Mouse (Mus musculus): ENCODE data around the gene H2-M5. TPM values are rescaled to one million over a fixed set of nuclear protein-coding genes. Genes with fewer than 3 reads are reported as not detected.

The H2-M5 gene
- not detected for polyA plus RNA-seq (2014; fragmentation: Illumina TruSeq; extraction: RNeasy Lipid Tissue Mini Kit (QIAGEN cat#74804); ENCODE audit: low replicate concordance)

GRCm38 (mm10) chr17:36989437-36989836 lies at the start of gene H2-M5:
TSS of gene H2-M5 (minus strand) at chr17:36989537.

GRCm38 (mm10) chr17:37022628-37023576 lies 33.6 kb upstream of the H2-M5 start, which contains the start of gene Mog:
TSS of gene Mog (minus strand) at chr17:37023398.

GRCm38 (mm10) chr17:37000863-37001262 lies 11.5 kb upstream of the H2-M5 start, which contains the start of gene Zfp57:
TSS of gene Zfp57 (plus strand) at chr17:37001163.

GRCm38 (mm10) chr17:36981221-36981813 lies 8.0 kb downstream of the H2-M5 start, which contains the start of gene 2410137M14Rik:
TSS of gene 2410137M14Rik (minus strand) at chr17:36981237.

GRCm38 (mm10) chr17:36957999-36958743 lies 31.2 kb downstream of the H2-M5 start, which contains the start of the genes Znrd1 and Znrd1as:
TSS of gene Znrd1 (minus strand) at chr17:36958559.
TSS of gene Znrd1as (plus strand) at chr17:36958592.

GRCm38 (mm10) chr17:36950981-36951947 lies 38.1 kb downstream of the H2-M5 start, which contains the start of gene Ppp1r11:
TSS of gene Ppp1r11 (minus strand) at chr17:36951741.

GRCm38 (mm10) chr17:36942791-36943471 lies 46.4 kb downstream of the H2-M5 start, which contains the start of gene Rnf39:
TSS of gene Rnf39 (plus strand) at chr17:36942918.

Other genes starting within 250 kb of the H2-M5 start
- gene H2-M10.5, start 216.6 kb downstream of the H2-M5 start, polyA plus RNA-seq (2014; fragmentation: Illumina TruSeq; extraction: RNeasy Lipid Tissue Mini Kit (QIAGEN cat#74804); ENCODE audit: low replicate concordance): not detected
- not detected for gene H2-M10.6, start 177.4 kb downstream of the H2-M5 start, polyA plus RNA-seq (2014; fragmentation: Illumina TruSeq; extraction: RNeasy Lipid Tissue Mini Kit (QIAGEN cat#74804); ENCODE audit: low replicate concordance)
- 29.4 TPM for gene Trim26, start 152.4 kb downstream of the H2-M5 start, polyA plus RNA-seq (2014; fragmentation: Illumina TruSeq; extraction: RNeasy Lipid Tissue Mini Kit (QIAGEN cat#74804); ENCODE audit: low replicate concordance)
- gene Trim15, start 122.3 kb downstream of the H2-M5 start, polyA plus RNA-seq (2014; fragmentation: Illumina TruSeq; extraction: RNeasy Lipid Tissue Mini Kit (QIAGEN cat#74804); ENCODE audit: low replicate concordance): 9.4 TPM
- gene Trim10, start 120.0 kb downstream of the H2-M5 start, polyA plus RNA-seq (2014; fragmentation: Illumina TruSeq; extraction: RNeasy Lipid Tissue Mini Kit (QIAGEN cat#74804); ENCODE audit: low replicate concordance): not detected
- 86.2 TPM for gene Trim40, start 99.4 kb downstream of the H2-M5 start, polyA plus RNA-seq (2014; fragmentation: Illumina TruSeq; extraction: RNeasy Lipid Tissue Mini Kit (QIAGEN cat#74804); ENCODE audit: low replicate concordance)
- 166 TPM for gene Trim31, start 91.4 kb downstream of the H2-M5 start, polyA plus RNA-seq (2014; fragmentation: Illumina TruSeq; extraction: RNeasy Lipid Tissue Mini Kit (QIAGEN cat#74804); ENCODE audit: low replicate concordance)
- gene Rnf39, start 46.6 kb downstream of the H2-M5 start, polyA plus RNA-seq (2014; fragmentation: Illumina TruSeq; extraction: RNeasy Lipid Tissue Mini Kit (QIAGEN cat#74804); ENCODE audit: low replicate concordance): 1.1 TPM
- gene Ppp1r11, start 37.8 kb downstream of the H2-M5 start, polyA plus RNA-seq (2014; fragmentation: Illumina TruSeq; extraction: RNeasy Lipid Tissue Mini Kit (QIAGEN cat#74804); ENCODE audit: low replicate concordance): 5.3 TPM
- 18.8 TPM for gene Znrd1, start 31.0 kb downstream of the H2-M5 start, polyA plus RNA-seq (2014; fragmentation: Illumina TruSeq; extraction: RNeasy Lipid Tissue Mini Kit (QIAGEN cat#74804); ENCODE audit: low replicate concordance)
- 17.6 TPM for gene Znrd1as, start 30.9 kb downstream of the H2-M5 start, polyA plus RNA-seq (2014; fragmentation: Illumina TruSeq; extraction: RNeasy Lipid Tissue Mini Kit (QIAGEN cat#74804); ENCODE audit: low replicate concordance)
- not detected for gene 2410137M14Rik, start 8.3 kb downstream of the H2-M5 start, polyA plus RNA-seq (2014; fragmentation: Illumina TruSeq; extraction: RNeasy Lipid Tissue Mini Kit (QIAGEN cat#74804); ENCODE audit: low replicate concordance)
- gene Zfp57, start 11.6 kb upstream of the H2-M5 start, polyA plus RNA-seq (2014; fragmentation: Illumina TruSeq; extraction: RNeasy Lipid Tissue Mini Kit (QIAGEN cat#74804); ENCODE audit: low replicate concordance): 3.6 TPM
- not detected for gene Mog, start 33.9 kb upstream of the H2-M5 start, polyA plus RNA-seq (2014; fragmentation: Illumina TruSeq; extraction: RNeasy Lipid Tissue Mini Kit (QIAGEN cat#74804); ENCODE audit: low replicate concordance)
- gene Gabbr1, start 56.4 kb upstream of the H2-M5 start, polyA plus RNA-seq (2014; fragmentation: Illumina TruSeq; extraction: RNeasy Lipid Tissue Mini Kit (QIAGEN cat#74804); ENCODE audit: low replicate concordance): 14.3 TPM
- not detected for gene Olfr90, start 99.0 kb upstream of the H2-M5 start, polyA plus RNA-seq (2014; fragmentation: Illumina TruSeq; extraction: RNeasy Lipid Tissue Mini Kit (QIAGEN cat#74804); ENCODE audit: low replicate concordance)
- gene Olfr91, start 108.7 kb upstream of the H2-M5 start, polyA plus RNA-seq (2014; fragmentation: Illumina TruSeq; extraction: RNeasy Lipid Tissue Mini Kit (QIAGEN cat#74804); ENCODE audit: low replicate concordance): not detected
- not detected for gene Olfr92, start 130.6 kb upstream of the H2-M5 start, polyA plus RNA-seq (2014; fragmentation: Illumina TruSeq; extraction: RNeasy Lipid Tissue Mini Kit (QIAGEN cat#74804); ENCODE audit: low replicate concordance)
- gene Olfr93, start 172.0 kb upstream of the H2-M5 start, polyA plus RNA-seq (2014; fragmentation: Illumina TruSeq; extraction: RNeasy Lipid Tissue Mini Kit (QIAGEN cat#74804); ENCODE audit: low replicate concordance): not detected
- 7.5 TPM for gene Ubd, start 204.4 kb upstream of the H2-M5 start, polyA plus RNA-seq (2014; fragmentation: Illumina TruSeq; extraction: RNeasy Lipid Tissue Mini Kit (QIAGEN cat#74804); ENCODE audit: low replicate concordance)
- gene Olfr94, start 211.5 kb upstream of the H2-M5 start, polyA plus RNA-seq (2014; fragmentation: Illumina TruSeq; extraction: RNeasy Lipid Tissue Mini Kit (QIAGEN cat#74804); ENCODE audit: low replicate concordance): not detected
- gene Olfr95, start 223.6 kb upstream of the H2-M5 start, polyA plus RNA-seq (2014; fragmentation: Illumina TruSeq; extraction: RNeasy Lipid Tissue Mini Kit (QIAGEN cat#74804); ENCODE audit: low replicate concordance): not detected
- not detected for gene Olfr96, start 230.6 kb upstream of the H2-M5 start, polyA plus RNA-seq (2014; fragmentation: Illumina TruSeq; extraction: RNeasy Lipid Tissue Mini Kit (QIAGEN cat#74804); ENCODE audit: low replicate concordance)
- not detected for gene Olfr97, start 247.8 kb upstream of the H2-M5 start, polyA plus RNA-seq (2014; fragmentation: Illumina TruSeq; extraction: RNeasy Lipid Tissue Mini Kit (QIAGEN cat#74804); ENCODE audit: low replicate concordance)

All from small intestine, adult 10 weeks (tissue).